ENCODE assay signal across 10 mouse cellular contexts in genomic region chr10:91138317-91138716, GRCm38 (mm10). TPM values are rescaled to one million over a fixed set of nuclear protein-coding genes. Genes with fewer than 3 reads are reported as not detected.
DNase-seq lines count a peak whose midpoint lies in the region; ATAC-seq and TF ChIP-seq lines count a peak whose summit lies in the region.
"Had no signal": no experiment of that assay in that cellular context is flagged by ENCODE, and none has a peak within 500 bp of the region (broad histone marks: within the 10 kb centered on the region; RNA-seq: fewer than 3 reads in every experiment).

No protein-coding gene starts in this region.

- DNase-seq in heart, postnatal 14 days: no peak
- DNase-seq in NIH3T3 (ENCODE audit: low read depth): peak; percentile 44
- peak; percentile 71 to 77 for DNase-seq in natural killer cell, adult 2 months (ENCODE audit: low spot score in 2 of 2)
- DNase-seq in embryo, embryonic 10.5 days (ENCODE audit: low spot score): no peak
- no peak for DNase-seq in Muller cell, postnatal 12 days (ENCODE audit: inconsistent ontology term)
- no peak for DNase-seq in left cerebral cortex, postnatal 10 days (ENCODE audit: extremely low spot score in 1 of 2, low spot score in 2 of 2)
- DNase-seq: cerebellum, adult 8-10 months had no signal

- 72% methylated on average over 3 of the region's 3 CpGs for WGBS in heart, embryonic 11.5 days (ENCODE audit: insufficient replicate concordance)
- WGBS in intestine, postnatal 0 days: 62% methylated on average over 3 of the region's 3 CpGs

- no peaks in the 10 kb centered on the region for H3K27me3 ChIP-seq in heart, embryonic 11.5 days (ENCODE audit: control insufficient read depth, insufficient read depth, low read length)
- no peaks in the 10 kb centered on the region for H3K27me3 ChIP-seq in intestine, postnatal 0 days (replicated peaks; ENCODE audit: control insufficient read depth, insufficient read depth, low read length)

- no peak overlapping the region for H3K27ac ChIP-seq in heart, embryonic 11.5 days (ENCODE audit: low read depth, low read length)
- peak overlapping the region; percentile 52 for H3K27ac ChIP-seq in intestine, postnatal 0 days (ENCODE audit: low read depth, low read length)

- peaks cover 12% of the 10 kb centered on the region for H3K4me1 ChIP-seq in heart, embryonic 11.5 days (ENCODE audit: control insufficient read depth, insufficient read depth, low read length)
- H3K4me1 ChIP-seq in intestine, postnatal 0 days (replicated peaks; ENCODE audit: control insufficient read depth, insufficient read depth, low read length): no peaks in the 10 kb centered on the region

- no peaks in the 10 kb centered on the region for H3K36me3 ChIP-seq in heart, embryonic 11.5 days (ENCODE audit: control insufficient read depth, insufficient read depth, low read length)
- H3K36me3 ChIP-seq in intestine, postnatal 0 days (ENCODE audit: control insufficient read depth, insufficient read depth): no peaks in the 10 kb centered on the region

- intact Hi-C loops in heart, postnatal 14 days (cut with DNase I): loop anchor here (5.0 kb wide), 1 partner anchor 56 kb away; the partner anchor contains the start of genes Apaf1 and Ikbip
- intact Hi-C loops in left cerebral cortex, postnatal 10 days (cut with DNase I): no loop called here

- TF ChIP-seq CTCF in intestine, postnatal 0 days (IDR thresholded peaks at IDR 0.05; ENCODE audit: low read depth): no peak

- no peak overlapping the region for H3K9ac ChIP-seq in heart, embryonic 11.5 days (ENCODE audit: low read depth, low read length)
- no peak overlapping the region for H3K9ac ChIP-seq in intestine, postnatal 0 days (ENCODE audit: low read depth, low read length)

- no peak overlapping the region for H3K4me3 ChIP-seq in heart, embryonic 11.5 days (ENCODE audit: low read depth, low read length)
- no peak overlapping the region for H3K4me3 ChIP-seq in intestine, postnatal 0 days (ENCODE audit: low read depth, low read length)

- no peaks in the 10 kb centered on the region for H3K9me3 ChIP-seq in heart, embryonic 11.5 days (replicated peaks; ENCODE audit: control insufficient read depth, low read length)
- H3K9me3 ChIP-seq in intestine, postnatal 0 days (ENCODE audit: control insufficient read depth): no peaks in the 10 kb centered on the region

- ATAC-seq in heart, embryonic 11.5 days (replicated peaks; ENCODE audit: insufficient number of reproducible peaks, low FRiP score, low TSS enrichment): 0 out of 2 replicates have a peak, but pooled peaks have one; percentile 10
- ATAC-seq in intestine, postnatal 0 days: no peak
- ATAC-seq: hindbrain, embryonic 16.5 days had no signal

- no peak overlapping the region for H3K4me2 ChIP-seq in heart, embryonic 11.5 days
- H3K4me2 ChIP-seq in intestine, postnatal 0 days (replicated peaks; ENCODE audit: low read depth): no peak overlapping the region

RNA-seq across cellular contexts. Expression of gene Slc25a3, which starts 14.5 kb away (rescaled TPM):
- polyA plus RNA-seq in heart, embryonic 11.5 days (2014; fragmentation: Nextera tagmentation; extraction: Ambion mirVana): 838 and 861 TPM in 2 replicates
- 1,000 to 10,000 TPM; 2,379 to 2,461 TPM for total RNA-seq in heart, postnatal 14 days (2021)
- 1,127 and 1,178 TPM in 2 replicates for polyA plus RNA-seq in intestine, postnatal 0 days (2015; fragmentation: Nextera tagmentation; extraction: Ambion mirVana)
- total RNA-seq in left cerebral cortex, postnatal 10 days (2021): 100 to 1,000 TPM; 550 to 584 TPM

RNA-seq across cellular contexts. Expression of gene Tmpo, which starts 42.8 kb away (rescaled TPM):
- 162 and 170 TPM in 2 replicates for polyA plus RNA-seq in heart, embryonic 11.5 days (2014; fragmentation: Nextera tagmentation; extraction: Ambion mirVana)
- 10 to 100 TPM; 54.4 to 60.4 TPM for total RNA-seq in heart, postnatal 14 days (2021)
- polyA plus RNA-seq in intestine, postnatal 0 days (2015; fragmentation: Nextera tagmentation; extraction: Ambion mirVana): 57.7 and 59.7 TPM in 2 replicates
- total RNA-seq in left cerebral cortex, postnatal 10 days (2021): 10 to 100 TPM; 36.6 to 38.2 TPM

RNA-seq across cellular contexts. Expression of gene Ikbip, which starts 55.6 kb away (rescaled TPM):
- 46.1 and 48.2 TPM in 2 replicates for polyA plus RNA-seq in heart, embryonic 11.5 days (2014; fragmentation: Nextera tagmentation; extraction: Ambion mirVana)
- 10 to 100 TPM; 18.2 to 18.7 TPM for total RNA-seq in heart, postnatal 14 days (2021)
- polyA plus RNA-seq in intestine, postnatal 0 days (2015; fragmentation: Nextera tagmentation; extraction: Ambion mirVana): 19.4 and 23.0 TPM in 2 replicates
- 10 to 100 TPM; 10.7 TPM for total RNA-seq in left cerebral cortex, postnatal 10 days (2021)

RNA-seq across cellular contexts. Expression of gene Apaf1, which starts 55.7 kb away (rescaled TPM):
- polyA plus RNA-seq in heart, embryonic 11.5 days (2014; fragmentation: Nextera tagmentation; extraction: Ambion mirVana): 17.3 and 19.3 TPM in 2 replicates
- total RNA-seq in heart, postnatal 14 days (2021): 10 to 100 TPM; 11.7 to 12.1 TPM
- 26.5 and 32.4 TPM in 2 replicates for polyA plus RNA-seq in intestine, postnatal 0 days (2015; fragmentation: Nextera tagmentation; extraction: Ambion mirVana)
- 10 to 100 TPM; 18.2 to 19.3 TPM for total RNA-seq in left cerebral cortex, postnatal 10 days (2021)

Comparison
In these comparisons a context has a peak if more than half of its experiments do, and no peak if none do; other contexts are left out.
1. DNase-seq: peak in NIH3T3 (single experiment) and natural killer cell, adult 2 months (2 of 2); none in heart, postnatal 14 days (0 of 2), embryo, embryonic 10.5 days (single experiment), Muller cell, postnatal 12 days (single experiment) and left cerebral cortex, postnatal 10 days (0 of 2).
2. RNA of gene Slc25a3, which starts 14.5 kb away (total RNA-seq): 2,379 to 2,461 TPM in heart, postnatal 14 days; 550 to 584 TPM in left cerebral cortex, postnatal 10 days; every median in the first group is over 4 times any median in the second.